Mouse (Mus musculus) layer of hippocampus, adult 18-20 months (tissue): Measurements from ENCODE around the gene Mlf2. TPM values are rescaled to one million over a fixed set of nuclear protein-coding genes. Genes with fewer than 3 reads are reported as not detected.

ENCODE experiments used
- DNase-seq, 2 experiments: peaks; one replicate each; pipeline ENCODE4 v3.0.0; 2022; ENCODE audit warnings: low spot score in 2 of 2
- total RNA-seq, 2 experiments: library from RNA; stranded (reverse); gene quantifications; 2 replicates each; pipeline ENCODE4 v1.2.3; 2021

Mlf2 gene
- total RNA-seq, 2 experiments from 2014 or later, result 631 to 670 TPM

DNA sequence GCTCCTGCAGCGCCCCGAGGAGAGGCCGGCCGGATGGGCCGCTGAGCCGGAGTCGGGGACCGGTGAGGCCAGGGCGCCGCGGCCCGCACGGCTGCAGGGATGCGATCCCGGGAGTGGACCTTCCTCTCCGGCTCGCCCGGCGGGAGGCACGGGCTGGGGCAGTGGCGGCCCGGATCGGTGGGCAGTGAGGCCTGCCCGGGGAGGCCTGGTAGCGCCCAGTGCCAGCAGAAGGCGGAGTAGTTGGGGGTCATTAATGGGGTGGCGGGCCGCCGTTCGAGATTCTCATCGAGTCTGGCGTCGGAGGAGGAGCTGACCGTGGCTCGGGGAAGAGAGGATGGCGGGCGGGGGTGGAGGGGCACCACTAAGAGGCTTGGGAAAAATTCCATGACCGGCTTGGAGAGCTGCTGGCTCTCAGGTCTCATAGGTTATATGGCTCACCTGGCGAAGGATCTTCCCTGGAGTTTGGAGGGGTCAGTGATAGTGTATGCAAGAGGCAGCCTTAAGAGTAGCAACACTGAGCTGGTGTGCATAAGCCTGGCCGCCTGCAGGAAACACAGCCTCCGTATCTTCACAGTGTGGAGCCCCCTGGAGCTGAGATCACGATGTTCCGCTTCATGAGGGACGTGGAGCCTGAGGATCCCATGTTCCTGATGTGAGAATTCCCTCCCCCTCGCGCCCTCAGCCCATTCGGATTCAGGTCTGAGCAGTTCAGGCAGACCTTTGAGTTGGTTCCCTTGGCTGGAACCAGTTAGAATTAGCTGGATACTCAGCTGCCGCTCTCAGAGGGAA lies 533 bp downstream of the Mlf2 start:
- peak; percentile 43 to 74 for DNase-seq

DNA sequence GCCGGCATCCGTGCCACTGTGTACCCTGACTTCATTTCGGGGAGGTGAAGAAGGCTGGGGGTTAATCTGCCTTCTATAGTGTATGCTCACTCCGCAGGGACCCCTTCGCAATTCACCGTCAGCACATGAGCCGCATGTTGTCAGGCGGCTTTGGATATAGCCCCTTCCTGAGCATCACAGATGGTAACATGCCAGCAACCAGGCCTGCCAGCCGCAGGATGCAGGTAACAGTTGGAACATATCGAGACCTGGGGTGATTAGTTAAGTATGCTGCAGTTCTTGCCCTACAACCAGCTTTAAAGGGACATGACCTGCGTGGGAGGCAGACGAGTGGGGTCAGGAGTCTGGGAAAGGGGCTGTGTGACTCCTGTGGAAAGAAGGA lies 1.1 kb downstream of the Mlf2 start:
- DNase-seq, result no peak

DNA sequence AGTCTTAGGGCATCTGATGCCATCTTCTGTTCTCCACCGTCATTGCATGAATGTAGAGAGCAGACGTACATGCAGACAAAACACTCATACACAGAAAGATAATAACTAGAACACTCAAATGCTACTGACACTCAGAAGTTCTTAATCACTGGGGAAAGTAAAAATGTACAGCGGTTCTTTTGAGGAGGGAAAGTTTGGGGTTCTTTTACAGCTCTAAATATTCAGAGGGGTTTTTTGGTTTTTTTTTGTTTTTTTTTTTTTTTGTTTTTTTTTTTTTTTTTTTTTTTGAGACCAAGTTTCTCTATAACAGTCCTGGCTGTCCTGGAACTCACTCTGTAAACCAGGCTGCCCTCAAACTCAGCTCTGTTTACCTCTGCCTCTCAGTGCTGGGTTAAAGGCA lies 1.9 kb downstream of the Mlf2 start:
- DNase-seq, result no peak

DNA sequence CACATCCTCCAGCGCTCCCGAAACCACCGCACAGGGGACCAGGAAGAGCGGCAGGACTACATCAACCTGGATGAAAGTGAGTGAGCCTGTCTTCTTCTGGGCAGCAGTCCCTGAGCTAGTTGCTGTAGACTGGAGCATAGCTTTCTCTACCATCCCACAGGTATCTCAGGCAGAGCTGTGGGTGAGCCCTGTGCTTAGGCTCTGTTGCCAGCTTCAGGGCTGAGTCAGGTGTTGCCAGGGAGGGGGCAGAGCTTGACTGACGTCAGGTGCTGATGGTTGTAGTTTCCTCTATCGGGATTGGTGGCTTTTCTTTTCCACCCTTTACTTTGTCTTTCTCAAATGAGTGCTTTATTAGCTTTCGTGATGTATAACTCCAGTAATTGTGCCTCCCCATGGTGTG lies 3.5 kb downstream of the Mlf2 start:
- no peak for DNase-seq

DNA sequence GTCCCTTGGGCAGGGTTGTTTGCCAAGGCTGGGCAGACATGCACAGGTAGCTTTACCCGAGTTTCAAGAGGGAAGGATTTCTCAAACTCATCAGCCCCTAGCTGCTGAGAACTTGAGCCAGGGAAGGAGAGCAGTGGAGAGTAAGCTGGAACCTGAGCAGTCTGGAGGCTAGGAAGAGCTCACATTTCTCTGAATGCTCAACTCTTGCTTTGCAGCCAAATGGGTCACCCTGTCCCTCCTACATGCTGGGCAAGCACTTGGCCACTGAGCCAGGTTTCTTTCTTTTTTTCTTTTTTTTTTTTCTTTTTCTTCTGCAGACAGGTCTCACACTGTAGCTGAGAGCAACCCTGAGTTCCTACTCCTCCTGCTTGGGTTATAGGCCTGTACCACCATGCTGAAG lies 5.5 kb downstream of the Mlf2 start:
- DNase-seq, result no peak

DNA sequence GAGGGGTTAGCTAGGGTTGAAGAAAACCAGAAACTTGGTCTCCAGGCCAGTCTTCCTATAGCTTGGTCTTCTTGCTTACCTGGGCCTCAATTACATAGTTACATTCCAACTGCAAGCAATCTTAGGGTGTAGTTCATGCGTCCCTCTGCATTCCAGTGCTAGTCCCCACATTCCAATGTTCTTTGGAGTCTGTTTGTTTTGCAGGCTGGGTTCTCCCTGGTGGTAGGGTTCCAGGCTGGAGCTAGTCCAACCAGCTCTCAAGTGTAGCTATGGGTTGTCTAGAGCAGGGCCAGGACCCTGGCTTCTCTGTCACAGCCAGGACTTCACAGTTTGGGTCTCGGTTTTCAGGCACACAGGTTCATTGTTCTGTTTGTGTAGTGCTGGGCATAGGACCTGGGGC lies 6.3 kb downstream of the Mlf2 start:
- no peak for DNase-seq

DNA sequence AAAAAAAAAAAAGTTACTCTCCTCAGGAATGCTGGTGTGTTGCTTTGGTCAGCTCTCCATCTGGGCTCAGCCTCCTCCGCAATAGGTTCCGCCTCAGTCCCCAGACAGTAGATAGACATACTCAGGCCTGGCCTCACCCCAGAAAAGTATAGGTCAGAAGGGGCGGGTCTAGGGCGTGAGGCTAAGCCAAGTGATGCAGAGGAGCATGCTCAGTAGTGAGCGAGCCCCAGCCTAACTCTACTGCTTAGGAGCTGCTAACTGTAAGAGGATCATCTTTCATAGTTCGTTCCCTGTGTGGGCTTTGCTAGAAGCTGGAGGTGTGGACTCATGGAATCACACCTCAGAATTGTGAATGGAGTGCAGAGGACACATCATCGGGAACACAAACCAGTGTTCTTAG lies 7.4 kb downstream of the Mlf2 start:
- DNase-seq, result no peak

DNA sequence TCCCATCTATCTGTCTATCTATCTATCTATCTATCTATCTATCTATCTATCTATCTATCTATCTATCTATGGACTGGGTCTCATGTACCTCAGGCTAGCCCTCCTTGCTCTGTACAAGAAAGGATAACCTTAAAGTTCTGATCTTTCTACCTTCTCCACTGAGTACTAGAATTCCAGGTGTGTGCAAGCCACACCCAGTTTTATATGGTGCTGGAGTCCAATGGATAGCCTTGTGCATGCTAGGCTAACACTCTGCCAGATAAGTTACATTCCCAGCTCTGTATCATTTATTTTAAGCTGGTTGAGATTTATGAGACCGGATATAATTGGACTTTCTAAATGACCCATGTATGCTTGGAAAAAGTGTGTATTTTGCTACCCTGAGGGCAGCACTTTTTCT lies 10.5 kb downstream of the Mlf2 start:
- DNase-seq, result no peak

DNA sequence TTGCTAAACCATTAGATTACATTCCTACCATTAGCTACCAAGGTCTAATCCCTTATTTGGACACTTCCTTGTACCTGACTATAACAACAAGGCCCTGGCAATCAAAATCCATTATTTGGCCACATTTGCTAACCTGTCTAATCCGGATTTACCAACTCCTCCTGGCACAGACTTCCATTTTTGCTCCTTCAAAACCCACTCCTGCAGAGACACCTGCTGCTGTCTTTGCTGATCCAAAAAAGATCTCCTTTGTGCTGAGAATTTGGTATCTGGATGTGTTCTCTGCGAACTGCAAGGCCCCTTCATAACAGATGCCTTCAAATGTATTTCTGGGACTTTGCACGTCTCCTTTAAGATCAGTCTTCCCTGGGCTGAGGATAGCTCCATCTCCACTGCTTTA lies 12.3 kb downstream of the Mlf2 start:
- DNase-seq, result no peak

DNA sequence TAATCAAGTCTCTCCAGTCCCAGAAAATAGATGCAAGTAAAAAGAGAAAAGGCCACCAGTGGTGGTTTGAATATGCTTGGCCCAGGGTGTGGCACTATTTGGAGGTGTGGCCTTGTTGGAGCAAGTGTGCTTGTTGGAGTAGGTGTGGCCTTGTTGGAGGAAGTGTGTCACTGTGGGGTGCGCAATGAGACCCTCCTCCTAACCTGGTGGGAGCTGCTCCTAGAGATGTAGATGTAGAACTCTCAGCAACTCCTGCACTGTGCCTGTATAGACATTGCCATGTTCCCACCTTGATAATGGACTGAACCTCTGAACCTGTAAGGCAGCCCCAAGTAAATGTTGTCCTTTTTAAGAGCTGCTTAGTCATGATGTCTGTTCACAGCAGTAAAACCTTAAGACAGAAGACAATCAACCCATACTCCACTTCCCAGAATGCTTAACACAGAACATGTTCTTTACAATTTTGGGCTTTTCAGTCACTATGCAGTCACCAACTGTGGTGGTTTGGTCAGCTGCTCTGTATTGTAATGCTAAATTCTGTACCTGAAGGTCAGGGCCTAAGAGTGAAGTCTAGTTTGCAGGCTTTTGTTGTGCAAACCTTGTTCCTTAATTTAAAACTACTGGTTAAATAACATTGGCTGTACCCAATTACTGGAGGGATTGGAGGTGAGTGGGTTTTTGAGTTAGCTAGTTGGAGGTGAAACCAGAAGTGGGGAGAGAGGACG lies 23.0 kb downstream of the Mlf2 start:
- no peak for DNase-seq

DNA sequence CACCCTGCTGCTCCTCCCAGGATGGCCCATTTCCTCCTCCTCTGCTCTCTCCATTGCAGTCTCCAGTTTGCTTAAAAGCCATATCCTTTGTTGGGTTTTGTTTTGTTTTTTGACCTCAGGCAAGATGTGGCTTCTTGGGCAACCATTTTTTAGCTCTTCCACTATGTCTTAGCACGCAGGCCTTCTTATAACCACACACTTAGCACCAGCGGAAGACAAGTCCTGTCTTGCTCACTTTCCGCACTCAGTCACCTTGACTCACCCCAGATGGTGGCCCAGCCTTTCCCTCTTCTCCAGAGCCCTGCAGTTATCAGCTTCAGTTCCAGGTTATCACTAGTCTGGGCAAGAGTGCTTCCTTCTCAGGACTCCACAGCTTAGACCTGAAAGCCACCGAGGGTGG lies 24.0 kb downstream of the Mlf2 start:
- no peak for DNase-seq

DNA sequence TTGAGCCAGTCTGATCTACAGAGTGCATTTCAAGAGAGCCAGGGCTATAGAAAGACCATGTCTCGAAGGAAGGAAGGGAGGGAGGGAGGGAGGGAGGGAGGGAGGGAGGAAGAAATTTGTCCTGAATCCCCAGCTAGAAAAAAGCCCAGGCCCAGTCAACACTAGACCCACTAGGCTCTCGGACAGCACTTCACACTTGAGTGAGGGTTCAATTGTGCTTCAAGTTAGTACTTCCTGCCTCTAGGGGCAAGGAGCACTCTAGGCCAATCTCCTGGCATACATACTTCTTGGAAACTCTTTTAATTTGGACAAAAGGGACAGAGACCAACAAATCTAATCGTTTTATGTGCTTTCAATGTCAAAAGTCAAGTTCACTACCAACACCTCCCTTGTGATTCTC lies 26.9 kb downstream of the Mlf2 start:
- DNase-seq, result no peak

DNA sequence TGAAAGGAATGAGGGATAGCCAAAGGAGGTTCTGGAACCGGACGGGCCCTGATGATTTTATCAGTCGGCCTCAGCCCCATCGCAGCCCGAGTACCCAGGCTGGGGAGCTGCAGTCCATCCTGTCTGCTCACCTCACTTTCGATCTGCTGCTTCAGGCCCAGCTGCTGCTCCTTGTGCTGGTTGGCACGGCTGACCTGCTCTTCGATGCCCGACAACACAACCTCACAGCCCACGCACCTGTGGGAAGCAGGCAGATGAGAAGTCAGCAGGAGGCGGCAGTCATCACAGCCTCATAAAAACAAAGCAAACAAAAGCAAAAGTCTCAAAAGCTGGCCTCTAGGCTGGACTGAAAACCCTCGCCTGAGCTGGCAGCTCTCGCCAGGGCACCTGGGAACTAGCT lies 28.8 kb downstream of the Mlf2 start:
- no peak for DNase-seq

DNA sequence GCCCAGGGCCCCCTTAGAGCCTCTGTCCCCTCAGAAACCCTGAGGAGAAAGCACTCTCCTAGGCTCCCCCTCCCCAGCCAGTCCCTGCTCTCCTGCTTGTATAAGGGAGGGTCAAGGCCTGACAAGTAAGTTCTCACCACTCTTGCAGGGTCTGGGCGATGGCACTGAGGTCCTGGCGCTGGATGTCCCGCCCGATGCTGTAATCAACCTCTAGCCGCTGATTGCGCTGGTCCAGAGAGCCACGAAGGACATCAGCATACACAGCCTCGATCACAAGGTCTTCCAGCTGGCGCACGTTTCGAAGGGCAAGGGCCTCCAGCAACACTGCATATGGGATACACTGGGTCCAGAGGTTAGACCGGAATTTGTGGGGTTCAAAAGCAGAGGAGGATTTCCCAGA lies 29.8 kb downstream of the Mlf2 start:
- DNase-seq, result no peak

DNA sequence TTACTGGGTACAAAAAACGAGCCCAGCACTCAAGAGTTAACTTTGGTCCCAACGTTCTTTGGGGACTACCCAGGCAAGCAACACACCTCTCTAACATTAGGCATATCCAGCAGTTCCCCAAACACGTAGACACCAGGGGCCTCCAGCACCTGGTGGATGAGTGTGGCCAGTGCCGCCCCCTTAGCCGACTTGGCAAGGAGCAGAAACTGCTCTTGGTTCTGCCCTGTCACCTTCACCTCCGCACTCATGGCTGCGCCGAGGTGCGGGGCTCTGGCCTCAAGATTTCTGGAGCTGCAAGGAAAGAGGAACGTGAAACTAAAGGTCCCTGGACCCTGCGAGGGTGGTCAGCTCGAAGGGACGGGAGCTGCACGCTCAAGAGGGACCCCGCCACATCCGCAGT lies 33.5 kb downstream of the Mlf2 start:
- peak in 1 of 2 experiments; percentile 3 for DNase-seq

DNA sequence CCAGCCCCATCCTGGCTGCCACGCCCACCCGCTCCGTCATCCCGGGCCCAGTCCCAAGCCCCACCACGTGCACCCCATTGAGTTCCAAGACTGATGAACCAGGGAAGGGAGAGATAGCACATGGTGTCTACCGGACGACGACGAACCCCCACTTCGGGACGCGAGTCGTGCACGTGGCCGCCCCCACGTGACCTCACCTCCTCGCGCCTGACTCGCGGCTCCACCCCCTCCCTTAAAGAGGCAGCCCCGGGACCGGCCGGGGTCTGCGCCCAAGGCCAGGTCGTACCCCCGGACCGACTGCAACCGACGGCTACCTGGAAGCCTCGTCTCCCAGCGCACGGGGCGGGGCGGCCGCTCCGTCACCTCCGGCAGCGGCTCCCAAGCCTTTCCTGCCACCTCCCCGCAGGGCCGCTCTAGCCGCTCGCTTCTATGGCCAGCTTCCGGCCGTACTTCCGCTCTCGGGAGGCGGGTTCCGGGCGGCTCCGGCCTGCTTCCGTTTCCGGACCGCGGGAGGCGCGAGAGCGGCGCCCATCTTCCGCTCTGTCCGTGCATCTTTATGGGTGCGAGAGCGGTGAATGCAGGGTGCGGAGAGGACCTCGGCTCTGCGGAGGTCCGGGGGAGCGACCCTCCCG lies 34.0 kb downstream of the Mlf2 start, which contains the start of gene Cops7a:
TSS of gene Cops7a (minus strand) at position 451 of the 632 bp plus-strand sequence.
- peak; percentile 96 for DNase-seq

DNA sequence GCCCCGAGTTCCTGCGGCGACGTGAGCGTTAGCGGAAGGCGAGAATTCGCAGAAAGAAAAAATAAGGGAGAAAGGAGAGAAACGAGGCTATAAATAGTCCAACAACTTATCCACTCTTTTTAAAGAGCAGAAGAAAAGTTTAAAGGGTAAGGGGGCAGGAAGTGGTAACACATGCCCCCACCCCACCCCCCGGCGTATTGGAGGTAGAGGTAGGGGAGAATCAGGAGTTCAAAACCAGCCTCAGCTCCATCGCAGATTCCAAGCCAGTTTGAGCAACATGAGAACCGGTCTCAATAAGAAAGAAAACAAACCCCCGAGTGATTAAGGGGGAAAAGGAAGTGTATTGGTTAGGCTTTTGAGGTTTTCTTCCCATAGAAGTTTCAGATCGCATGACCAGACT lies 34.6 kb downstream of the Mlf2 start:
- no peak for DNase-seq

DNA sequence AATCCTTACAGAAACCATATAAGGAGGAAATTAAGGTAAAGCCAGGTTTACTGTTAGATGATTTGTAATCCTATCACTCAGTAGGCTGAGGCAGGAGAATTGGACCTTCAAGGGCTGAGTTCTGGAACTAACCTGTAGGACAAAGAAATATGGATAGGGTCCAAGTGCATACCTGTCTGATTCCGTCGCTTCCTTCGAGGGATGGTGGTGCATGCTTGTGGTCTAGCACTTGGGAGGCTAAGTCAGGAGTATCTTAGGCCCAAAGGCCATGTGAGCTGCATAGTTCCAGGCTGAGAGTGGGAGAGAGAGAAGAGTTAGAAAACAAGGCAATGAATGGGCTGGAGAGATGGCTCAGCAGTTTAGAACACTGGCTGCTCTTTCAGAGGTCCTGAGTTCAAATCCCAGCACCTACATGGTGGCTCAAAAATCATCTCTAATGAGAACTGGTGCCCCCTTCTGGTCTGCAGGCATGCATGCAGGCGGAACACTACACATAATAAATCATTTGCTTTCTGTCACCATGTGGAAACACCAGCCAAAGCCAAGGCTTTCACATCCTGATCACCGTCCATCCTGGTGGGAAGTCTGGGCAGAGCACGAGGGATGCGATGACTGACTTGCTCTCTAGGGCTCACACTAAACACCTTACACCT lies 35.4 kb downstream of the Mlf2 start:
- DNase-seq, result no peak

DNA sequence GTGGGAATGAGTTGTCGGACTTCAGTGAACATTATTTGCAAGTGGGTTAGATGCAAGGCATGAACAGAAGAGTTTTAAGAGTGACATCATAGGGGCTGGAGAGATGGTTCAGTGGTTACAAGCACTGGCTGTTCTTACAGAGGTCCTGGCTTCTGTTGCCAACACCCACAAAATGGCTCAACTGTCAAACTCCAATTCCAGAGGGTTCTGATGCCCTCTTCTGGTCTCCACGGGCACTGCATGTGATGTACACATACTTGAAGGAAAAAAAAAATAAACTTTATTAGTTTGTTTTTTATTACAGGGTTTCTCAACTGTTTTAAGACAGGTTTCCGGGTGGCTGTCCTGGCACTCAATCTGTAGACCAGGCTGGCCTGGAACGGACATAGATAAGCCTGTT lies 36.6 kb downstream of the Mlf2 start:
- DNase-seq, result peak in 1 of 2 experiments; percentile 47
